12 mouse cellular contexts compared by ENCODE assay signal in the genomic region with DNA sequence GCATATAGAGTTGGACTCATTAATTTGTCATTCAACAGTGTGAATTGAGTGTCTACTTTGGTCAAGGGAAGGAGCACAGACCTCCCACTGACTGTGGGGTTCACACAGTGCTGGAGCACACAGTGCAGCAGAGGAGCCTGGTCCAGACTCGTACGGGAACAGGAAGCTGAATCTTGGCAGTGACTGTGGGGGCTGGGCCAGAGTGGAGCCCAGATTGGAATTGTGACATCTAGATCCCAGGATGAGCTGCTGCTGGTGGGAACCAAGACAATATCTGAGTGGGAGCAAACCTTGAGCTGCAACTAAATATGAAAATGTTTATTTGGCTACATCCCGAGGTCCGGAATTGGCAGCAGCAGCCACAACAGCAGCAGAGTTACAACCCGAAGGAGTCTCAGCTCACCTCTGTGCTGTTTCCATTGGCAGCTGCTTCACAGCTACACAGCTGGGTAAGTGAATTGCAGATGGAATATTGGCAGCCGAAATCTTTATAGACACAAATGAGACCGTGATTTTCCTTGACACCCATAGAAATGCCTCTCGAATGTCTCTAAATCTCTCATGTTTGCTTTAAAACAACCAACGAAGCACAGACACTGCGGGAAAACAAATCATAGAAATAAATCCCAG.
DNase-seq lines count a peak whose midpoint lies in the region; ATAC-seq lines count a peak whose summit lies in the region.
"Had no signal": no experiment of that assay in that cellular context is flagged by ENCODE, and none has a peak within 500 bp of the region (broad histone marks: within the 10 kb centered on the region; RNA-seq: fewer than 3 reads in every experiment).

No protein-coding gene starts in this region.

- H3K9me3 ChIP-seq in embryonic facial prominence, embryonic 13.5 days: no peaks in the 10 kb centered on the region
- H3K9me3 ChIP-seq in embryonic facial prominence, embryonic 10.5 days: no peaks in the 10 kb centered on the region
- no peaks in the 10 kb centered on the region for H3K9me3 ChIP-seq in limb, embryonic 13.5 days
- no peaks in the 10 kb centered on the region for H3K9me3 ChIP-seq in limb, embryonic 10.5 days (replicated peaks)
- H3K9me3 ChIP-seq in limb, embryonic 15.5 days: no peaks in the 10 kb centered on the region
- H3K9me3 ChIP-seq: midbrain, embryonic 12.5 days had no signal

- peaks cover 7% of the 10 kb centered on the region; the same call in 1 of the 2 replicates for H3K4me1 ChIP-seq in embryonic facial prominence, embryonic 13.5 days
- H3K4me1 ChIP-seq in embryonic facial prominence, embryonic 10.5 days: no peaks in the 10 kb centered on the region
- H3K4me1 ChIP-seq in limb, embryonic 13.5 days: peaks cover 12% of the 10 kb centered on the region; the same call in 1 of the 2 replicates
- peaks cover 12% of the 10 kb centered on the region for H3K4me1 ChIP-seq in limb, embryonic 10.5 days
- peaks cover 14% of the 10 kb centered on the region for H3K4me1 ChIP-seq in limb, embryonic 15.5 days
- H3K4me1 ChIP-seq: midbrain, embryonic 12.5 days had no signal

- no peak for DNase-seq in embryonic facial prominence, embryonic 10.5 days (ENCODE audit: low spot score)
- DNase-seq in limb, embryonic 10.5 days (ENCODE audit: low spot score): no peak
- peak; percentile 12 to 23 for DNase-seq in gastrocnemius, postnatal 36 days
- DNase-seq in layer of hippocampus, postnatal 10 days (ENCODE audit: low spot score in 2 of 2): no peak
- no peak for DNase-seq in cerebellum, adult 18-20 months
- DNase-seq: adrenal gland, postnatal 10 days; cerebellum, adult 8-10 months; retina, postnatal 1 day had no signal

- intact Hi-C loops in gastrocnemius, postnatal 36 days (cut with DNase I): no loop called here

- H3K9ac ChIP-seq in embryonic facial prominence, embryonic 13.5 days: 0 out of 2 replicates have a peak overlapping the region, but pooled peaks have one; percentile 2
- no peak overlapping the region; the same call in 1 of the 2 replicates for H3K9ac ChIP-seq in limb, embryonic 13.5 days
- H3K9ac ChIP-seq in limb, embryonic 15.5 days: no peak overlapping the region
- H3K9ac ChIP-seq: midbrain, embryonic 12.5 days had no signal

- H3K4me3 ChIP-seq in embryonic facial prominence, embryonic 13.5 days: no peak overlapping the region
- no peak overlapping the region for H3K4me3 ChIP-seq in embryonic facial prominence, embryonic 10.5 days
- peak overlapping the region; percentile 15 for H3K4me3 ChIP-seq in limb, embryonic 13.5 days
- no peak overlapping the region for H3K4me3 ChIP-seq in limb, embryonic 10.5 days
- H3K4me3 ChIP-seq in limb, embryonic 15.5 days: peak overlapping the region; percentile 20
- H3K4me3 ChIP-seq: midbrain, embryonic 12.5 days had no signal

- H3K36me3 ChIP-seq in embryonic facial prominence, embryonic 13.5 days: no peaks in the 10 kb centered on the region
- H3K36me3 ChIP-seq in embryonic facial prominence, embryonic 10.5 days (replicated peaks): no peaks in the 10 kb centered on the region
- no peaks in the 10 kb centered on the region for H3K36me3 ChIP-seq in limb, embryonic 13.5 days
- no peaks in the 10 kb centered on the region for H3K36me3 ChIP-seq in limb, embryonic 10.5 days
- no peaks in the 10 kb centered on the region for H3K36me3 ChIP-seq in limb, embryonic 15.5 days
- H3K36me3 ChIP-seq: midbrain, embryonic 12.5 days had no signal

- whole genome bisulfite sequencing in embryonic facial prominence, embryonic 13.5 days: 59% methylated on average over 10 of the region's 10 CpGs
- 86% methylated on average over 10 of the region's 10 CpGs for WGBS in embryonic facial prominence, embryonic 10.5 days
- 33% methylated on average over 10 of the region's 10 CpGs for WGBS in limb, embryonic 13.5 days
- WGBS in limb, embryonic 10.5 days: 53% methylated on average over 10 of the region's 10 CpGs
- WGBS in limb, embryonic 15.5 days: 27% methylated on average over 10 of the region's 10 CpGs

- H3K27ac ChIP-seq in embryonic facial prominence, embryonic 13.5 days: peak overlapping the region; percentile 5; the same call in 1 of the 2 replicates
- H3K27ac ChIP-seq in embryonic facial prominence, embryonic 10.5 days (replicated peaks): no peak overlapping the region
- no peak overlapping the region for H3K27ac ChIP-seq in limb, embryonic 13.5 days
- no peak overlapping the region for H3K27ac ChIP-seq in limb, embryonic 10.5 days
- peak overlapping the region; percentile 74 for H3K27ac ChIP-seq in limb, embryonic 15.5 days
- H3K27ac ChIP-seq: midbrain, embryonic 12.5 days had no signal

- ATAC-seq in embryonic facial prominence, embryonic 13.5 days (ENCODE audit: insufficient number of reproducible peaks, insufficient read depth, low FRiP score, low TSS enrichment, low read depth): no peak
- ATAC-seq in limb, embryonic 13.5 days (ENCODE audit: low FRiP score, low read depth): peak; percentile 79; the same call in 1 of the 2 replicates
- peak; percentile 82 for ATAC-seq in limb, embryonic 15.5 days (ENCODE audit: insufficient number of reproducible peaks, low FRiP score, low TSS enrichment, low read depth)

- H3K4me2 ChIP-seq in embryonic facial prominence, embryonic 13.5 days: peak overlapping the region; percentile 7; the same call in 1 of the 2 replicates
- H3K4me2 ChIP-seq in limb, embryonic 13.5 days (replicated peaks): peak overlapping the region; percentile 38
- peak overlapping the region; percentile 37 for H3K4me2 ChIP-seq in limb, embryonic 15.5 days
- H3K4me2 ChIP-seq: midbrain, embryonic 12.5 days had no signal

- no peaks in the 10 kb centered on the region for H3K27me3 ChIP-seq in embryonic facial prominence, embryonic 13.5 days
- H3K27me3 ChIP-seq in embryonic facial prominence, embryonic 10.5 days (replicated peaks; ENCODE audit: low read depth, poor library complexity, severe bottlenecking): no peaks in the 10 kb centered on the region
- H3K27me3 ChIP-seq in limb, embryonic 13.5 days: no peaks in the 10 kb centered on the region
- no peaks in the 10 kb centered on the region for H3K27me3 ChIP-seq in limb, embryonic 10.5 days (ENCODE audit: low read depth, poor library complexity, severe bottlenecking)
- no peaks in the 10 kb centered on the region for H3K27me3 ChIP-seq in limb, embryonic 15.5 days
- H3K27me3 ChIP-seq: midbrain, embryonic 12.5 days had no signal

Comparison
In these comparisons a context has a peak if more than half of its experiments do, and no peak if none do; other contexts are left out.
1. H3K27ac ChIP-seq: peak in embryonic facial prominence, embryonic 13.5 days (single experiment) and limb, embryonic 15.5 days (single experiment); none in embryonic facial prominence, embryonic 10.5 days (single experiment), limb, embryonic 13.5 days (single experiment) and limb, embryonic 10.5 days (single experiment).
2. H3K4me3 ChIP-seq: peak in limb, embryonic 13.5 days (single experiment) and limb, embryonic 15.5 days (single experiment); none in embryonic facial prominence, embryonic 13.5 days (single experiment), embryonic facial prominence, embryonic 10.5 days (single experiment) and limb, embryonic 10.5 days (single experiment).
3. DNase-seq: peak in gastrocnemius, postnatal 36 days (2 of 2); none in embryonic facial prominence, embryonic 10.5 days (single experiment), limb, embryonic 10.5 days (single experiment), layer of hippocampus, postnatal 10 days (0 of 2) and cerebellum, adult 18-20 months (0 of 2).
4. Peak in every context shown above with its lines, with median percentiles within 50 percentile points of each other: H3K4me2 ChIP-seq.